Mouse (Mus musculus): Measurements from ENCODE around the gene Fcor. TPM values are rescaled to one million over a fixed set of nuclear protein-coding genes. Genes with fewer than 3 reads are reported as not detected.

Gene Fcor
- polyA plus RNA-seq, 1 experiment, result not detected

GRCm38 (mm10) chr8:3701491-3701890 lies 29.3 kb upstream of the Fcor start:
- Histone ChIP-seq H3K9me3 (ENCODE audit: control insufficient read depth, low read length) (no peaks in the 10 kb centered on the region), H3K27me3 (ENCODE audit: control insufficient read depth) (no peaks in the 10 kb centered on the region), H3K4me3 (replicated peaks) (no peak overlapping the region), H3K4me1 (ENCODE audit: control insufficient read depth) (no peaks in the 10 kb centered on the region), H3K36me3 (ENCODE audit: control insufficient read depth) (no peaks in the 10 kb centered on the region)
- TF ChIP-seq GATA1 (IDR thresholded peaks at IDR 0.05; ENCODE audit: low read length) (no peak), TAL1 (IDR thresholded peaks at IDR 0.05; ENCODE audit: low read length) (no peak)

GRCm38 (mm10) chr8:3694121-3694520 lies 22.0 kb upstream of the Fcor start, which contains the start of gene Fcer2a:
Gene Fcer2a, minus strand, starts transcription at chr8:3694175.
- Histone ChIP-seq H3K4me1 (ENCODE audit: control insufficient read depth) (no peaks in the 10 kb centered on the region), H3K36me3 (ENCODE audit: control insufficient read depth) (no peaks in the 10 kb centered on the region), H3K27me3 (ENCODE audit: control insufficient read depth) (no peaks in the 10 kb centered on the region), H3K9me3 (ENCODE audit: control insufficient read depth, low read length) (peaks cover 2% of the 10 kb centered on the region; the same call in 1 of the 2 replicates), H3K4me3 (replicated peaks) (no peak within 1 kb of the TSS)
- TF ChIP-seq GATA1 (IDR thresholded peaks at IDR 0.05; ENCODE audit: low read length) (no peak), TAL1 (IDR thresholded peaks at IDR 0.05; ENCODE audit: low read length) (no peak)

DNA sequence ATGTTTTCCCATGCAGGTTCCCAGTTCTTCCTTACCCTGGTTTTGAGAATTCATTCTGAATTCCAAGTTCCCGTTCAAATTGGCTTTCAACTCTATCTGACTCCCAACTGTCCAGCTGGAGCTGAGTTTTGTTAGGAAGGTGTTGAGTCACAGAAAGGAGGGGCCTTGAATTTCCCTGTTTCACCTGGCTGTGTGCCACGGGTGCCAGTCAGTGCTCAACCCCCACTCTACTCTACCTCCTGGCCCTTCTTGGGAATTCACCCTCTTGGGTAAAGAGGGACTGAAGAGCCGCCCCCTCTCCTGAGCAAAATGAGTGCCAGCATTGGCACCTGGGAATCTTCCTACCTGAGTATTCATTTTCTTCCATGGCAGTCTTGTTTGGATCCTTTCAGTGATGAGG lies 18.6 kb upstream of the Fcor start:
- peaks cover 2% of the 10 kb centered on the region; the same call in 1 of the 2 replicates for H3K9me3 ChIP-seq (ENCODE audit: control insufficient read depth, low read length)
- no peaks in the 10 kb centered on the region for H3K27me3 ChIP-seq (ENCODE audit: control insufficient read depth)
- TF ChIP-seq GATA1 (IDR thresholded peaks at IDR 0.05; ENCODE audit: low read length) (no peak), TAL1 (IDR thresholded peaks at IDR 0.05; ENCODE audit: low read length) (no peak)
- H3K36me3 ChIP-seq (ENCODE audit: control insufficient read depth), result no peaks in the 10 kb centered on the region
- no peaks in the 10 kb centered on the region for H3K4me1 ChIP-seq (ENCODE audit: control insufficient read depth)
- no peak overlapping the region for H3K4me3 ChIP-seq (replicated peaks)

GRCm38 (mm10) chr8:3687537-3687936 lies 15.4 kb upstream of the Fcor start:
- H3K4me3 ChIP-seq (replicated peaks), result no peak overlapping the region
- peaks cover 2% of the 10 kb centered on the region; the same call in 1 of the 2 replicates for H3K9me3 ChIP-seq (ENCODE audit: control insufficient read depth, low read length)
- no peak for TF ChIP-seq GATA1 (IDR thresholded peaks at IDR 0.05; ENCODE audit: low read length)
- TF ChIP-seq TAL1 (IDR thresholded peaks at IDR 0.05; ENCODE audit: low read length), result no peak
- H3K4me1 ChIP-seq (ENCODE audit: control insufficient read depth), result no peaks in the 10 kb centered on the region
- H3K36me3 ChIP-seq (ENCODE audit: control insufficient read depth), result no peaks in the 10 kb centered on the region; the same call in 1 of the 2 replicates
- H3K27me3 ChIP-seq (ENCODE audit: control insufficient read depth), result no peaks in the 10 kb centered on the region

GRCm38 (mm10) chr8:3685422-3685821 lies 13.3 kb upstream of the Fcor start:
- Histone ChIP-seq H3K4me1 (ENCODE audit: control insufficient read depth) (no peaks in the 10 kb centered on the region), H3K36me3 (ENCODE audit: control insufficient read depth) (peaks cover 12% of the 10 kb centered on the region), H3K27me3 (ENCODE audit: control insufficient read depth) (no peaks in the 10 kb centered on the region)

DNA sequence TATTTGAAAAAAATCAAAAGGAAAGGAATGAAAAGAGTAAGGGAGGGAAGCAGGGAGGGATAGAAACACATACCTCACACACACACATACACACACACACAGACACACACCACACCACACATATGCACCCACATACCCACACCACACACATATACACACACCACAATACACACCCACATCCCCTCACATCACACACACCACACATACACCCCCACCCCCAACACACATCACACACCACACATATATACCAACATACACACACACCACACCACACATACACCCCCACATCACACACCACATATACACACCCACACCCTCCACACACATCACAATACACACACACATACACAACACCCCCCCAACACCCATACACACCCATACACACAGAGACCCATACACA lies 12.4 kb upstream of the Fcor start:
- Histone ChIP-seq H3K4me1 (ENCODE audit: control insufficient read depth) (no peaks in the 10 kb centered on the region), H3K27me3 (ENCODE audit: control insufficient read depth) (no peaks in the 10 kb centered on the region), H3K9me3 (ENCODE audit: control insufficient read depth, low read length) (no peaks in the 10 kb centered on the region), H3K4me3 (replicated peaks) (no peak overlapping the region), H3K36me3 (ENCODE audit: control insufficient read depth) (peaks cover 19% of the 10 kb centered on the region)
- TF ChIP-seq GATA1 (IDR thresholded peaks at IDR 0.05; ENCODE audit: low read length) (no peak), TAL1 (IDR thresholded peaks at IDR 0.05; ENCODE audit: low read length) (no peak)

More at GRCm38 (mm10) chr8:3685422-3685821, 13.3 kb upstream of the Fcor start:
- Histone ChIP-seq H3K4me3 (replicated peaks) (no peak overlapping the region), H3K9me3 (ENCODE audit: control insufficient read depth, low read length) (no peaks in the 10 kb centered on the region)
- TF ChIP-seq GATA1 (IDR thresholded peaks at IDR 0.05; ENCODE audit: low read length) (no peak), TAL1 (IDR thresholded peaks at IDR 0.05; ENCODE audit: low read length) (no peak)

DNA sequence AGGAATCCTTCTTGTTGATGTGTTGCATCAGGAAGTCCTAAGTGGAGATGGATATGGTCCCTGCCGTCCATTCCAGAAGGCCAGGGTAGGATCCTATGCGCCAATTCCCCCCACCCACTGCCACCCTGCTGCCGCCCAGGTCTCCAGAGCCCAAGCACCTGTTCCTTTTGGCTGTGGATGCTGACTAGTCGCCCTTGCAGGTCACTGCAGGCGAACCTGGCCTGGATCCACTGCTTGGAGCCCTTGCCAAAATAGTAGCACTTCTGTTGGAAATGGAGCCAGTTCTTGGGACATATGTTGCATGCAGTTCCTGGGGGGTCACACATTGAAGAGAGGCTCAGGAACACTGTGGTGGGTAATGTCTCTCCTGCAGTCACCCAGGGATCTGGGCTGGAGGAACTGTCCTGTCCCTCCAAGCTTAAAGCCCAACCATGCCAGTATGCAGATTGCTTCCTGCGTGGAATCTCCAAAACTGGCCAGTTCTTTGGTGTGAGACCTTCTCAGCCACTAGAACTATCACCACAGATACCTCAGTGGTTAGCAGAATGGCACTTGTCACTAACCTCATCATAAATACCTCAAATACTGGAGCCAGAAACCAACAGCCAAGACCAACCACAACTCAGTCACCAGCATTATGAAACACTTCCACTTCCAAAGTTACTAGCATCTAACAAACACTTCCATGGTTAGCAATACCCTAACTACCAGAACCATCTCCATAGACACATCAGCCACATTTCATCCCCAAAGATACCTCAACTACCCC lies 11.4 kb upstream of the Fcor start:
- Histone ChIP-seq H3K4me3 (replicated peaks) (no peak overlapping the region), H3K36me3 (ENCODE audit: control insufficient read depth) (peaks cover 29% of the 10 kb centered on the region), H3K9me3 (ENCODE audit: control insufficient read depth, low read length) (peaks cover 6% of the 10 kb centered on the region), H3K4me1 (ENCODE audit: control insufficient read depth) (peaks cover 6% of the 10 kb centered on the region; the same call in 1 of the 2 replicates), H3K27me3 (ENCODE audit: control insufficient read depth) (no peaks in the 10 kb centered on the region)
- TF ChIP-seq TAL1 (IDR thresholded peaks at IDR 0.05; ENCODE audit: low read length), result no peak
- TF ChIP-seq GATA1 (IDR thresholded peaks at IDR 0.05; ENCODE audit: low read length), result no peak

DNA sequence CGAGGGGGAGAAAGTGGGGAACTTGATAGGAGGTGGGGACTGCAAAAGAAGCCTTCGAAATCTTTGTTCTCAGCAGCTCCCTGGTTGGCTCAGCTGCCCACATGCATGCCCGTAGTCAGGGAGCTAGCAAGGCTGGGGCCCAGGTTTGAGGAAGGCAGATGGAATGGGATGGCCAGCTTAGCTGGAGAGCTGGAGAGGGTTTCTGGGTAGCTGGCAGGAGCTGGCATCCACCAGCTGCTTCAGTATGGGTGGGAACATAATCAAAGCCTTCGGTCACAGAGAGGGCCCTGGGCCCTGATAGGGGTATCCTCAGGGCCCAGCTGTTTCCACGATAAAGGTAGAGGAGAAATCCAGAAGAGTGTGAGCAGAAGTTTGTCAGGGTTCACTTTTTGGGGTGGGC lies 10.3 kb upstream of the Fcor start:
- Histone ChIP-seq H3K9me3 (ENCODE audit: control insufficient read depth, low read length) (peaks cover 6% of the 10 kb centered on the region), H3K4me3 (replicated peaks) (no peak overlapping the region), H3K36me3 (ENCODE audit: control insufficient read depth) (peaks cover 30% of the 10 kb centered on the region), H3K27me3 (ENCODE audit: control insufficient read depth) (no peaks in the 10 kb centered on the region), H3K4me1 (ENCODE audit: control insufficient read depth) (peaks cover 12% of the 10 kb centered on the region)
- TF ChIP-seq GATA1 (IDR thresholded peaks at IDR 0.05; ENCODE audit: low read length) (no peak), TAL1 (IDR thresholded peaks at IDR 0.05; ENCODE audit: low read length) (no peak)

- Histone ChIP-seq H3K4me3 (replicated peaks) (no peak overlapping the region), H3K4me1 (ENCODE audit: control insufficient read depth) (peaks cover 26% of the 10 kb centered on the region), H3K36me3 (ENCODE audit: control insufficient read depth) (peaks cover 30% of the 10 kb centered on the region), H3K9me3 (ENCODE audit: control insufficient read depth, low read length) (peaks cover 6% of the 10 kb centered on the region), H3K27me3 (ENCODE audit: control insufficient read depth) (no peaks in the 10 kb centered on the region)
- TF ChIP-seq GATA1 (IDR thresholded peaks at IDR 0.05; ENCODE audit: low read length) (no peak), TAL1 (IDR thresholded peaks at IDR 0.05; ENCODE audit: low read length) (no peak)
These were observed 7.5 kb upstream of the Fcor start for GRCm38 (mm10) chr8:3679656-3680055.

All from erythroblast, embryonic 14.5 days (primary cell).